In genomic region chr11:113484037-113484436, GRCm38 (mm10) we compare ENCODE assay signal across 20 mouse cellular contexts.
DNase-seq lines count a peak whose midpoint lies in the region; ATAC-seq and TF ChIP-seq lines count a peak whose summit lies in the region.
"Had no signal": no experiment of that assay in that cellular context is flagged by ENCODE, and none has a peak within 500 bp of the region (broad histone marks: within the 10 kb centered on the region; RNA-seq: fewer than 3 reads in every experiment).

No protein-coding gene starts in this region.

- TF ChIP-seq EP300 in MEL (IDR thresholded peaks at IDR 0.05; ENCODE audit: low read depth in 1 of 2, low read length in 2 of 2), result no peak

- no peak for TF ChIP-seq POLR2A in MEL (IDR thresholded peaks at IDR 0.05; ENCODE audit: control insufficient read depth in 1 of 2, insufficient read depth in 1 of 2, low read depth in 1 of 2, low read length in 2 of 2, poor library complexity in 1 of 2)

- H3K4me3 ChIP-seq in layer of hippocampus, adult 2 months, result no peak overlapping the region
- no peak overlapping the region for H3K4me3 ChIP-seq in midbrain, postnatal 0 days (ENCODE audit: low read depth, low read length)
- H3K4me3 ChIP-seq in midbrain, embryonic 14.5 days (replicated peaks; ENCODE audit: low read depth, low read length), result no peak overlapping the region
- no peak overlapping the region for H3K4me3 ChIP-seq in MEL (ENCODE audit: control insufficient read depth in 1 of 2, insufficient read depth in 1 of 2, low read depth in 2 of 2, low read length in 2 of 2)
- H3K4me3 ChIP-seq: embryonic facial prominence, embryonic 10.5 days; forebrain, embryonic 15.5 days; heart, embryonic 12.5 days; limb, embryonic 12.5 days; lung, embryonic 15.5 days had no signal

- no peak for ATAC-seq in midbrain, postnatal 0 days (ENCODE audit: low FRiP score)
- no peak for ATAC-seq in midbrain, embryonic 14.5 days (ENCODE audit: low FRiP score, low TSS enrichment)
- ATAC-seq: forebrain, embryonic 15.5 days; midbrain, embryonic 16.5 days had no signal

- no peaks in the 10 kb centered on the region for H3K27me3 ChIP-seq in midbrain, postnatal 0 days (ENCODE audit: insufficient read depth, low read length)
- H3K27me3 ChIP-seq in midbrain, embryonic 14.5 days (ENCODE audit: control insufficient read depth, insufficient read depth, low read length), result no peaks in the 10 kb centered on the region
- H3K27me3 ChIP-seq in MEL (ENCODE audit: control insufficient read depth in 1 of 2, insufficient read depth in 2 of 2, low read length in 2 of 2), result no peaks in the 10 kb centered on the region
- H3K27me3 ChIP-seq: forebrain, embryonic 15.5 days; heart, embryonic 12.5 days; limb, embryonic 12.5 days; lung, embryonic 15.5 days had no signal

- H3K27ac ChIP-seq in layer of hippocampus, adult 2 months, result no peak overlapping the region
- H3K27ac ChIP-seq in midbrain, postnatal 0 days (ENCODE audit: low read depth, low read length), result no peak overlapping the region
- H3K27ac ChIP-seq in midbrain, embryonic 14.5 days (replicated peaks; ENCODE audit: low read depth, low read length), result no peak overlapping the region
- no peak overlapping the region for H3K27ac ChIP-seq in MEL (ENCODE audit: control insufficient read depth, low read depth, low read length)
- H3K27ac ChIP-seq: embryonic facial prominence, embryonic 10.5 days; forebrain, embryonic 15.5 days; limb, embryonic 12.5 days; lung, embryonic 15.5 days had no signal

- H3K4me1 ChIP-seq in midbrain, postnatal 0 days (ENCODE audit: insufficient read depth, low read length), result no peaks in the 10 kb centered on the region
- no peaks in the 10 kb centered on the region for H3K4me1 ChIP-seq in midbrain, embryonic 14.5 days (ENCODE audit: control insufficient read depth, insufficient read depth, low read length)
- H3K4me1 ChIP-seq in MEL (ENCODE audit: control insufficient read depth in 1 of 2, insufficient read depth in 2 of 2, low read length in 2 of 2), result peaks cover 6 to 9% of the 10 kb centered on the region in 2 experiments

- peak; percentile 7; the same call in 1 of the 2 replicates for TF ChIP-seq RAD21 in MEL (IDR thresholded peaks at IDR 0.05; ENCODE audit: low read depth, low read length)

- H3K36me3 ChIP-seq in midbrain, postnatal 0 days (ENCODE audit: insufficient read depth, low read length), result no peaks in the 10 kb centered on the region
- no peaks in the 10 kb centered on the region for H3K36me3 ChIP-seq in midbrain, embryonic 14.5 days (ENCODE audit: control insufficient read depth, insufficient read depth, low read length)
- H3K36me3 ChIP-seq in MEL (ENCODE audit: control insufficient read depth in 1 of 2, insufficient read depth in 2 of 2, low read length in 2 of 2), result peaks cover 2% of the 10 kb centered on the region in 2 experiments; a peak in 3 of 4 replicates
- H3K36me3 ChIP-seq: embryonic facial prominence, embryonic 10.5 days; forebrain, embryonic 15.5 days; G1E; heart, embryonic 12.5 days; limb, embryonic 12.5 days; lung, embryonic 15.5 days had no signal

- H3K4me2 ChIP-seq in midbrain, postnatal 0 days (ENCODE audit: low read depth, low read length, poor library complexity, severe bottlenecking), result no peak overlapping the region
- H3K4me2 ChIP-seq in midbrain, embryonic 14.5 days (ENCODE audit: low read length), result no peak overlapping the region
- H3K4me2 ChIP-seq: forebrain, embryonic 15.5 days; heart, embryonic 12.5 days; limb, embryonic 12.5 days; lung, embryonic 15.5 days had no signal

- no peaks in the 10 kb centered on the region for H3K9me3 ChIP-seq in midbrain, postnatal 0 days (ENCODE audit: low read length)
- no peaks in the 10 kb centered on the region for H3K9me3 ChIP-seq in midbrain, embryonic 14.5 days (ENCODE audit: control insufficient read depth, low read length)
- H3K9me3 ChIP-seq in MEL (replicated peaks; ENCODE audit: insufficient read depth, low read length), result no peaks in the 10 kb centered on the region
- H3K9me3 ChIP-seq: embryonic facial prominence, embryonic 10.5 days; forebrain, embryonic 15.5 days; heart, embryonic 12.5 days; limb, embryonic 12.5 days; lung, embryonic 15.5 days had no signal

- H3K79me2 ChIP-seq in MEL (ENCODE audit: control insufficient read depth, insufficient read depth, low read length, poor library complexity), result no peaks in the 10 kb centered on the region

- no peak overlapping the region for H3K9ac ChIP-seq in midbrain, postnatal 0 days (replicated peaks; ENCODE audit: low read length, poor library complexity, severe bottlenecking)
- no peak overlapping the region for H3K9ac ChIP-seq in midbrain, embryonic 14.5 days (replicated peaks; ENCODE audit: low read length)
- H3K9ac ChIP-seq in MEL (ENCODE audit: control insufficient read depth, low read depth, low read length, poor library complexity, severe bottlenecking), result no peak overlapping the region
- H3K9ac ChIP-seq: forebrain, embryonic 15.5 days; heart, embryonic 12.5 days; limb, embryonic 12.5 days; lung, embryonic 15.5 days had no signal

- peak; percentile 50 for TF ChIP-seq CTCF in layer of hippocampus, adult 2 months (conservative IDR thresholded peaks at IDR 0.05)
- TF ChIP-seq CTCF in midbrain, postnatal 0 days (IDR thresholded peaks at IDR 0.05), result peak; percentile 39; the same call in 1 of the 2 replicates
- peak; percentile 50 to 68 (median 58) for TF ChIP-seq CTCF in MEL (IDR thresholded peaks at IDR 0.05 in 2 of 3, conservative IDR thresholded peaks at IDR 0.05 in 1 of 3; ENCODE audit: control insufficient read depth in 1 of 3, insufficient read depth in 1 of 3, low read depth in 2 of 3, low read length in 3 of 3, poor library complexity in 1 of 3, severe bottlenecking in 1 of 3)

- no peak for DNase-seq in layer of hippocampus, adult 2 months (ENCODE audit: low spot score in 2 of 2)
- DNase-seq in layer of hippocampus, adult 8-10 months (ENCODE audit: low spot score in 2 of 2), result no peak
- DNase-seq in midbrain, postnatal 0 days (ENCODE audit: low spot score), result no peak
- DNase-seq in midbrain, embryonic 14.5 days, result no peak
- DNase-seq in MEL (ENCODE audit: low read depth, low spot score), result peak; percentile 42
- DNase-seq in ovary, postnatal 36 days (ENCODE audit: low spot score), result no peak
- no peak for DNase-seq in c-Kit-positive CD71-positive TER-119-positive erythroid progenitor cells, embryonic 14.5 days (ENCODE audit: low spot score)
- DNase-seq: adrenal gland, adult 8-10 months; cerebellum, adult 11-12 months; heart, postnatal 4 days; kidney, adult 9 months; spleen, adult 18-20 months; thymus, adult 2 months had no signal

- 93% methylated on average over 10 of the region's 10 CpGs for WGBS in midbrain, postnatal 0 days
- 87% methylated on average over 10 of the region's 10 CpGs for WGBS in midbrain, embryonic 14.5 days

TF ChIP-seq in MEL, 35 proteins besides CTCF, POLR2A, EP300 and RAD21:
- TF ChIP-seq BHLHE40 (IDR thresholded peaks at IDR 0.05; ENCODE audit: borderline replicate concordance, low read depth, low read length) (no peak), SMC3 (IDR thresholded peaks at IDR 0.05; ENCODE audit: low read depth, low read length) (peak; percentile 39), POLR2AphosphoS2 (IDR thresholded peaks at IDR 0.05; ENCODE audit: low read length) (no peak), NELFE (IDR thresholded peaks at IDR 0.05; ENCODE audit: low read depth, low read length) (no peak)
